Mouse (Mus musculus) layer of hippocampus, postnatal 10 days (tissue): Measurements from ENCODE around the gene Tspan2. TPM values are rescaled to one million over a fixed set of nuclear protein-coding genes. Genes with fewer than 3 reads are reported as not detected.
A peak's percentile ranks its signal among the peaks of the same experiment; 100 is the strongest.

Source experiments
- DNase-seq, 2 experiments: peaks; one replicate each; pipeline ENCODE4 v3.0.0; 2021; ENCODE audit warnings: low spot score in 2 of 2
- total RNA-seq, 2 experiments: library from RNA; stranded (reverse); gene quantifications; 2 replicates each; pipeline ENCODE4 v1.2.3; 2021

Tspan2 gene
- total RNA-seq, 2 experiments from 2014 or later: 44.7 to 50.1 TPM

- no peak for DNase-seq
These were observed 1.3 kb upstream of the Tspan2 start for GRCm38 (mm10) chr3:102733050-102733449.

- DNase-seq: no peak
These were observed 405 bp upstream of the Tspan2 start for GRCm38 (mm10) chr3:102733936-102734312.

GRCm38 (mm10) chr3:102735031-102735558, 766 bp downstream of the Tspan2 start:
- peak; percentile 39 to 54 for DNase-seq

- DNase-seq: no peak
These were observed 1.3 kb downstream of the Tspan2 start for GRCm38 (mm10) chr3:102735638-102736037.

GRCm38 (mm10) chr3:102736436-102736835, 2.1 kb downstream of the Tspan2 start:
- no peak for DNase-seq

GRCm38 (mm10) chr3:102737106-102737505, 2.8 kb downstream of the Tspan2 start:
- DNase-seq: no peak

- no peak for DNase-seq
These were observed 4.0 kb downstream of the Tspan2 start for GRCm38 (mm10) chr3:102738161-102738901.

- DNase-seq: no peak
These were observed 4.6 kb downstream of the Tspan2 start for GRCm38 (mm10) chr3:102738926-102739325.

- no peak for DNase-seq
These were observed 8.4 kb downstream of the Tspan2 start for GRCm38 (mm10) chr3:102742725-102743124.

GRCm38 (mm10) chr3:102743202-102743601, 8.9 kb downstream of the Tspan2 start:
- DNase-seq: no peak

- DNase-seq: no peak
These were observed 9.6 kb downstream of the Tspan2 start for GRCm38 (mm10) chr3:102743781-102744471.

- no peak for DNase-seq
These were observed 10.3 kb downstream of the Tspan2 start for GRCm38 (mm10) chr3:102744657-102745056.

GRCm38 (mm10) chr3:102746174-102746573, 11.8 kb downstream of the Tspan2 start:
- no peak for DNase-seq

GRCm38 (mm10) chr3:102748038-102748437, 13.7 kb downstream of the Tspan2 start:
- DNase-seq: no peak

- DNase-seq: no peak
These were observed 14.4 kb downstream of the Tspan2 start for GRCm38 (mm10) chr3:102748686-102749085.

- no peak for DNase-seq
These were observed 16.8 kb downstream of the Tspan2 start for GRCm38 (mm10) chr3:102751136-102751535.

GRCm38 (mm10) chr3:102751536-102751935, 17.2 kb downstream of the Tspan2 start:
- no peak for DNase-seq

- no peak for DNase-seq
These were observed 17.7 kb downstream of the Tspan2 start for GRCm38 (mm10) chr3:102752053-102752452.

- no peak for DNase-seq
These were observed 18.1 kb downstream of the Tspan2 start for GRCm38 (mm10) chr3:102752457-102752856.

- DNase-seq: no peak
These were observed 21.5 kb downstream of the Tspan2 start for GRCm38 (mm10) chr3:102755801-102756200.

GRCm38 (mm10) chr3:102757019-102757418, 22.7 kb downstream of the Tspan2 start:
- DNase-seq: no peak

GRCm38 (mm10) chr3:102760236-102760635, 25.9 kb downstream of the Tspan2 start:
- DNase-seq: no peak
